Mouse (Mus musculus) liver, embryonic 14.5 days (tissue): ENCODE data around the gene Mei1. TPM values are rescaled to one million over a fixed set of nuclear protein-coding genes. Genes with fewer than 3 reads are reported as not detected.

Experiments
- ATAC-seq: fragments of 200-750 bp; cut with Nextera tagmentation; 2 replicates; pipeline ENCODE4 v1.8.0; 2017; ENCODE audit warnings: moderate number of reproducible peaks, mild to moderate bottlenecking, moderate library complexity; ENCODE audit not compliant: insufficient read depth
- DNase-seq, 3 experiments: peaks; one replicate each; pipeline ENCODE4 v3.0.0-alpha.2; 2012 to 2013; ENCODE audit warnings: low read depth in 3 of 3, low spot score in 3 of 3
- H3K27ac ChIP-seq: fragments of 300-500 bp; sonication (generic); 2 replicates; pipeline ENCODE4 v1.5.1; 2014; ENCODE audit warnings: moderate library complexity, mild to moderate bottlenecking, control low read depth, inconsistent platforms
- H3K27me3 ChIP-seq: fragments of 300-500 bp; sonication (generic); 2 replicates; pipeline ENCODE4 v1.6.1; 2014; ENCODE audit warnings: mild to moderate bottlenecking, low read length, moderate library complexity; ENCODE audit not compliant: control insufficient read depth, insufficient read depth
- H3K36me3 ChIP-seq: fragments of 300-500 bp; sonication (generic); replicated peaks from 2 replicates; pipeline ENCODE4 v1.6.1; 2014; ENCODE audit warnings: low read depth; ENCODE audit not compliant: control insufficient read depth, insufficient read depth
- H3K4me1 ChIP-seq, 2 experiments: fragments of 200-500 bp in 1 of 2; fragments of 300-500 bp in 1 of 2; sonication (generic) in 1 of 2; replicated peaks; 2 replicates each; pipeline ENCODE4 v1.6.1; 2012 to 2014; ENCODE audit warnings: antibody characterized with exemption in 1 of 2, inconsistent platforms in 1 of 2, low read length in 1 of 2; ENCODE audit not compliant: control insufficient read depth in 2 of 2, insufficient read depth in 2 of 2
- H3K4me2 ChIP-seq: fragments of 300-500 bp; sonication (generic); 2 replicates; pipeline ENCODE4 v1.6.1; 2014; ENCODE audit warnings: low read depth, mild to moderate bottlenecking, control low read depth, moderate library complexity
- H3K4me3 ChIP-seq, 2 experiments: fragments of 200-500 bp in 1 of 2; fragments of 300-500 bp in 1 of 2; sonication (generic) in 1 of 2; 2 replicates each; pipeline ENCODE4 v1.5.1; 2012 to 2014; ENCODE audit warnings: low read depth in 2 of 2, low read length in 2 of 2, mild to moderate bottlenecking in 2 of 2, control low read depth in 1 of 2, inconsistent platforms in 1 of 2, moderate library complexity in 1 of 2; ENCODE audit not compliant: insufficient read depth in 1 of 2
- H3K9ac ChIP-seq: fragments of 300-500 bp; sonication (generic); replicated peaks from 2 replicates; pipeline ENCODE4 v1.6.1; 2014; ENCODE audit warnings: mild to moderate bottlenecking, control low read depth, moderate library complexity
- H3K9me3 ChIP-seq: fragments of 300-500 bp; sonication (generic); 2 replicates; pipeline ENCODE4 v1.6.1; 2016; ENCODE audit warnings: low read length, mixed read lengths; ENCODE audit not compliant: control insufficient read depth
- CTCF ChIP-seq: IDR thresholded peaks from 2 replicates; pipeline ENCODE4 v1.5.1; 2016; ENCODE audit warnings: antibody characterized with exemption, low read depth, control low read depth
- EP300 ChIP-seq: IDR thresholded peaks from 2 replicates; pipeline ENCODE4 v1.6.1; 2016; ENCODE audit warnings: antibody characterized with exemption, low read depth
- WGBS: fragments of 180-500 bp; shearing (Covaris S2); extraction: QIAGEN DNeasy Blood & Tissue Kit; methylation state at CpG from one replicate; pipeline ENCODE4 v1.1.7; 2014; ENCODE audit not compliant: insufficient replicate concordance; 5-methylcytosine and 5-hydroxymethylcytosine counted together
- polyA plus RNA-seq, 2 experiments: library from polyadenylated mRNA; depleted of rRNA in 1 of 2; stranded (reverse) in 1 of 2; unstranded in 1 of 2; fragments of >200 nt; fragmentation: Nextera tagmentation in 1 of 2; extraction: Ambion mirVana in 1 of 2; gene quantifications; 2 replicates each; pipeline versions ENCODE4 v1.2.1 to v1.2.3; 2012 to 2014

The Mei1 gene
- polyA plus RNA-seq, 2 experiments, result not detected

DNA sequence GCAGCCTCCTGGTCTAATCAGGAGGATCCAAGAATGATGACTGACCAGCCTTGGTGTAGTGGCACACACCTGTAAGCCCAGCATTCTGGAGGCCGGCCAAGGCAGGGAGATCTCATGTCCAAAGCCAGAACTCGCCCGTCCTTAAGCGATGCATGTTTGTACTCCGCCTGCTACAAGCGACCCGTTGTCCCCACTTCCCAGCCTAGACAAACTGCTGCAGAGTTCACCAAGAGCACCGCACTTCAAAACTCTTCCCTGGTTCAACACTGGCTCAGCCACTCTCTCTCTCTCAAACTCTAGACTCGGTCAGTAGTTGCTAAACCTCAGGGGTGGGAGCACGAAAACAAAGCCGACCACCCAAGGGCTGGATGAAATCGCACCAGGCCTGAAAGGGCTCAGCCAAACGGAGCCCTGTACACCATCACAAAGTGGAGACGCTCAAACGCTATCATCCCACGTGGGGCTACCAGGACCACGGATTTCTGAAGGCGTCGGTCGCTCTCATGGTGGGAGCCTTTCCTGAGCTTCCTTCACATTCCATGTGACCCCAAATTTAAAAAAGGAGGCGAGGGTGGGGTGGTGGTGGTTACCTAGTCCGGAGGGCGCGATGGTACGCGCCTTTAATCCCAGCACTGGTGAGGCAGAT, 23.4 kb upstream of the Mei1 start:
- 0 out of 2 replicates have a peak, but pooled peaks have one; percentile 23 for ATAC-seq
- WGBS, result under 1% methylated on average over 26 of the region's 26 CpGs

DNA sequence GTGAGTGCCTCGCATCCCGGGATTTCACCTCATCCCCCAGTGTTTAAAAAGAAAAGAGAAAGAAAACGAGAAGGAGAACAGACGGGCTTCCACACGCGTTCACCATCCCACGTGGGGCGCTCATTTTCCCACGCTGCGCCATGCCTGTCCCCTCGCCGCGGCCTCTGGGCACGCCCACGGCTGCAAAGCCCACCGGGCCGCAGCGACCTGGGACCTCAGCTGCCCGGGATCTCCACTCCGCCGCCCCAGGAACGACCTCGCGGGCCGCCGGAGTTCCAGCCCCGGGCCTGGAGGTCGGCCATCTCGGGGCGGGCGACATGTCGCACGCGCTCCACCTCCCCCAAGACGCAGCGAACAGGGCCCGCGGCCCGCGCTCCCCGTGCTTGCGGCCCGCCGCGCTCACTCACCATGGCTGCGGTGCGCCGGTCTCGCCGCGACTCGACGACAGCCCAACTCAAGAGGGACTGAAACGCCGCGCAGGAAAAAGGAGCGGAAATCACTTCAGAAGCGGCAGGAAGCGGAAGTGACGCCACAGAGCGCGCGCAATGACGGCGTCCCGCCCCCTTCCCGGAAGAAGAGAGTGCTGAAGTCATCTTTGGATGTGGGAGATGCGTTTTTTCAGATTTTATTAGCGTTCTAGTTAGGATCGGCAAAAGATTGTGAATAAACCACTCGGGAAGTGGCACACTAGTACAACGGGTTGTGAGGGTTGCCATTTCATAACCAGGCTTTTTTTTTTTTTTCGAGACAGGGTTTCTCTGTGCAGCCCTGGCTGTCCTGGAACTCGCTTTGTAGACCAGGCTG, 22.5 kb upstream of the Mei1 start, which contains the start of gene Snu13:
Gene Snu13 (minus strand): TSS at position 519 of the 804 bp plus-strand sequence.
- DNase-seq, result peak; percentile 71 to 77 (median 76)
- Histone ChIP-seq H3K4me2 (peak within 1 kb of the TSS; percentile 97), H3K9ac (peak within 1 kb of the TSS; percentile 96), H3K4me3 (peak within 1 kb of the TSS; percentile 100), H3K27me3 (no peaks in the 10 kb centered on the region; the same call in 1 of the 2 replicates), H3K27ac (peak within 1 kb of the TSS; percentile 80), H3K36me3 (peaks cover 15% of the 10 kb centered on the region), H3K9me3 (no peaks in the 10 kb centered on the region), H3K4me1 (peaks cover 10 to 13% of the 10 kb centered on the region in 2 experiments)
- under 1% methylated on average over 71 of the region's 74 CpGs for WGBS
- no peak for TF ChIP-seq CTCF
- no peak for TF ChIP-seq EP300
- peak; percentile 85 for ATAC-seq

More for the DNA sequence above, 23.4 kb upstream of the Mei1 start:
- no peaks in the 10 kb centered on the region; the same call in 1 of the 2 replicates for H3K27me3 ChIP-seq
- peak overlapping the region; percentile 97 for H3K4me2 ChIP-seq
- peak overlapping the region; percentile 96 for H3K9ac ChIP-seq
- peak in 1 of 3 experiments; percentile 11 for DNase-seq
- H3K36me3 ChIP-seq, result peaks cover 16% of the 10 kb centered on the region
- peak overlapping the region; percentile 80 for H3K27ac ChIP-seq
- TF ChIP-seq CTCF (no peak), EP300 (no peak)
- peaks cover 10 to 13% of the 10 kb centered on the region in 2 experiments for H3K4me1 ChIP-seq
- H3K9me3 ChIP-seq, result no peaks in the 10 kb centered on the region
- H3K4me3 ChIP-seq, result peak overlapping the region; percentile 100

DNA sequence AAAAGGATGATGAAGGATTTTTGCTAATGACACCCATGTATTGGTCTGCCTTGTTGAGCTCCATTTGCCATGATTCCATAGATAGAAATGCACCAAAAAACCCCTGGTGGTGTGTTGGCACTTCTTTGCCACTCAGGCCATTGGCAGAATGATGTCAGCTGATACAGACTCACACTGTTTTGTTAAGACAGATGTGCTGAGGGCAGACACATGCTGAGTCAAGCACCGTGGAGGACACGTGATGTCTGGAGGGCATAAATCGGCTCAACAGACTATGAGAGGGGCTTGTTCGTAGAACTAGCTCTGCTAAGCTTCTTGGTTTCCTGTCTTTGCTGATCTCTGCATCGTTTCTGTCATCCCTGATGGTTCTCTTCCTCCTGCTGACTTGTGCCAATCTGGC, 17.3 kb upstream of the Mei1 start:
- Histone ChIP-seq H3K9ac (no peak overlapping the region), H3K27me3 (no peaks in the 10 kb centered on the region; the same call in 1 of the 2 replicates), H3K4me3 (no peak overlapping the region), H3K4me2 (no peak overlapping the region), H3K36me3 (no peaks in the 10 kb centered on the region), H3K27ac (no peak overlapping the region), H3K9me3 (no peaks in the 10 kb centered on the region), H3K4me1 (peaks cover 4 to 5% of the 10 kb centered on the region in 2 experiments; a peak in 3 of 4 replicates)
- ATAC-seq (no peak), DNase-seq (no peak)
- WGBS, result 40% methylated on average over 5 of the region's 5 CpGs
- TF ChIP-seq CTCF (no peak), EP300 (no peak)

DNA sequence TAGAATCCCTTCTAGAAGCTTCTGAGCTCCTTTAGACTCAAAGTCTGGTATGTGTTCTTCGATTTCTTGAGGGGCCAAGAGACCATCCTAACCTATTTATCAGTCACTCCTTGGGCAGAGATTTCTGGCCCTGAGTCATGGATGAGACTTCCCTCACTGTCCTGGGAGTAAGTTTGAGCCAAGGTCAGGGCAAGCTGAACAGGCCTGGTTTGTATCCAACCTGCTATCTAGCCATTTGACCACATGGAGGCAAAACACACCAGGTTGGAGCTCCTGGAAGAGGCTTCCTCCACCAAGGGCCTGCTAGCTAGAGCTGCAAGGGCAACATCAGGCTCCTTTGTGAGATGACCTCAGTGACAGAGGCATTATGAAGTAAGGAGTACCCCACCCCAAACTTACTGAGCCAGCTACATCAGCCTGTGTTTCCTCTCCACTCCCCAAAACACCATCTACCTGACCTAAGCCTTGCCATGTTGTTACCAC, 11.0 kb upstream of the Mei1 start, which contains the start of gene 4930407I10Rik:
Gene 4930407I10Rik (plus strand): TSS at position 433 of the 483 bp plus-strand sequence.
- Histone ChIP-seq H3K4me3 (no peak within 1 kb of the TSS), H3K4me1 (no peaks in the 10 kb centered on the region), H3K9ac (no peak within 1 kb of the TSS), H3K27me3 (no peaks in the 10 kb centered on the region), H3K4me2 (no peak within 1 kb of the TSS), H3K27ac (no peak within 1 kb of the TSS), H3K9me3 (no peaks in the 10 kb centered on the region), H3K36me3 (no peaks in the 10 kb centered on the region)
- ATAC-seq, result no peak
- WGBS, result 44% methylated on average over 1 of the region's 1 CpGs
- TF ChIP-seq CTCF (no peak), EP300 (no peak)
- DNase-seq, result no peak

DNA sequence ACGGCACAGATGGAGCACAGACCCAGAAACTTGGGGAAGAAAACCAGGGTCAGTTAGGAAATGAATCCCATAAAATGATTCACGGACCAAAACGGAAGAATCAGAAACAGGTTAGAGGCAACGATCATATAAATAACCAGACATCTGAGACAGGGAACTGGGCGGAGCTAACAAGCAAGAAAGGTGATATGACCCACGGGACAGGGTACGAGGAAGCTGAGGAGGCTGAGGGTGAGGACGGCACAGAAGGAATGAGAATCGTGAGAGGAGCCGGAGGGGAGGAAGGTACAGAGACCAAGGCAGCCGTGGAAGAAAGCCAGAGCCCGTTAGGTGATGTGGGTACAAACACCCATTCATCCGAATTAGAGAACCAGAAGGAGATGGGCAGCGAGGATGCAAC, 5.9 kb upstream of the Mei1 start:
- H3K27me3 ChIP-seq, result peaks cover 9% of the 10 kb centered on the region
- no peak overlapping the region for H3K4me2 ChIP-seq
- no peak for DNase-seq

More for the DNA sequence above, 5.9 kb upstream of the Mei1 start:
- Histone ChIP-seq H3K36me3 (no peaks in the 10 kb centered on the region), H3K27ac (no peak overlapping the region), H3K4me3 (no peak overlapping the region), H3K9me3 (no peaks in the 10 kb centered on the region), H3K9ac (no peak overlapping the region), H3K4me1 (no peaks in the 10 kb centered on the region)
- 52% methylated on average over 14 of the region's 14 CpGs for WGBS
- no peak for ATAC-seq
- TF ChIP-seq EP300 (no peak), CTCF (no peak)
